Mouse (Mus musculus) stomach, embryonic 14.5 days (tissue): ENCODE data around the gene Cdk4. TPM values are rescaled to one million over a fixed set of nuclear protein-coding genes. Genes with fewer than 3 reads are reported as not detected.

ENCODE experiments used
- ATAC-seq: fragments of 200-750 bp; cut with Nextera tagmentation; 2 replicates; pipeline ENCODE4 v1.8.0; 2017; ENCODE audit warnings: low read depth, moderate TSS enrichment; ENCODE audit not compliant: insufficient number of reproducible peaks, insufficient read depth, low FRiP score
- H3K27ac ChIP-seq: fragments of 300-500 bp; sonication (generic); 2 replicates; pipeline ENCODE4 v1.5.1; 2014; ENCODE audit warnings: mild to moderate bottlenecking, low read length, moderate library complexity, mixed read lengths
- H3K27me3 ChIP-seq: fragments of 300-500 bp; sonication (generic); 2 replicates; pipeline ENCODE4 v1.6.1; 2014; ENCODE audit warnings: low read length, control low read depth, mixed read lengths; ENCODE audit not compliant: control insufficient read depth, insufficient read depth
- H3K36me3 ChIP-seq: fragments of 300-500 bp; sonication (generic); 2 replicates; pipeline ENCODE4 v1.6.1; 2014; ENCODE audit warnings: mild to moderate bottlenecking, control low read depth, low read length, moderate library complexity, mixed read lengths; ENCODE audit not compliant: control insufficient read depth, insufficient read depth
- H3K4me1 ChIP-seq: fragments of 300-500 bp; sonication (generic); 2 replicates; pipeline ENCODE4 v1.6.1; 2014; ENCODE audit warnings: low read length, control low read depth, mixed read lengths; ENCODE audit not compliant: control insufficient read depth, insufficient read depth
- H3K4me2 ChIP-seq: fragments of 300-500 bp; sonication (generic); replicated peaks from 2 replicates; pipeline ENCODE4 v1.6.1; 2014; ENCODE audit warnings: low read depth, low read length, control low read depth
- H3K4me3 ChIP-seq: fragments of 300-500 bp; sonication (generic); 2 replicates; pipeline ENCODE4 v1.5.1; 2014; ENCODE audit warnings: low read depth, low read length, control low read depth
- H3K9ac ChIP-seq: fragments of 300-500 bp; sonication (generic); replicated peaks from 2 replicates; pipeline ENCODE4 v1.6.1; 2014; ENCODE audit warnings: low read depth, mild to moderate bottlenecking, control low read depth, low read length, moderate library complexity, mixed read lengths
- H3K9me3 ChIP-seq: fragments of 300-500 bp; sonication (generic); 2 replicates; pipeline ENCODE4 v1.6.1; 2016; ENCODE audit warnings: low read depth, low read length, control low read depth; ENCODE audit not compliant: control insufficient read depth
- WGBS: fragments of 180-500 bp; shearing (Covaris S2); extraction: QIAGEN DNeasy Blood & Tissue Kit; methylation state at CpG from one replicate; pipeline ENCODE4 v1.1.7; 2014; 5-methylcytosine and 5-hydroxymethylcytosine counted together
- polyA plus RNA-seq: library from polyadenylated mRNA; unstranded; fragments of >200 nt; fragmentation: Nextera tagmentation; extraction: Ambion mirVana; gene quantifications from 2 replicates; pipeline ENCODE4 v1.2.1, GENCODE M21; 2014

Cdk4 gene
- polyA plus RNA-seq, 1 experiment from 2014 or later: 1,817 TPM

DNA sequence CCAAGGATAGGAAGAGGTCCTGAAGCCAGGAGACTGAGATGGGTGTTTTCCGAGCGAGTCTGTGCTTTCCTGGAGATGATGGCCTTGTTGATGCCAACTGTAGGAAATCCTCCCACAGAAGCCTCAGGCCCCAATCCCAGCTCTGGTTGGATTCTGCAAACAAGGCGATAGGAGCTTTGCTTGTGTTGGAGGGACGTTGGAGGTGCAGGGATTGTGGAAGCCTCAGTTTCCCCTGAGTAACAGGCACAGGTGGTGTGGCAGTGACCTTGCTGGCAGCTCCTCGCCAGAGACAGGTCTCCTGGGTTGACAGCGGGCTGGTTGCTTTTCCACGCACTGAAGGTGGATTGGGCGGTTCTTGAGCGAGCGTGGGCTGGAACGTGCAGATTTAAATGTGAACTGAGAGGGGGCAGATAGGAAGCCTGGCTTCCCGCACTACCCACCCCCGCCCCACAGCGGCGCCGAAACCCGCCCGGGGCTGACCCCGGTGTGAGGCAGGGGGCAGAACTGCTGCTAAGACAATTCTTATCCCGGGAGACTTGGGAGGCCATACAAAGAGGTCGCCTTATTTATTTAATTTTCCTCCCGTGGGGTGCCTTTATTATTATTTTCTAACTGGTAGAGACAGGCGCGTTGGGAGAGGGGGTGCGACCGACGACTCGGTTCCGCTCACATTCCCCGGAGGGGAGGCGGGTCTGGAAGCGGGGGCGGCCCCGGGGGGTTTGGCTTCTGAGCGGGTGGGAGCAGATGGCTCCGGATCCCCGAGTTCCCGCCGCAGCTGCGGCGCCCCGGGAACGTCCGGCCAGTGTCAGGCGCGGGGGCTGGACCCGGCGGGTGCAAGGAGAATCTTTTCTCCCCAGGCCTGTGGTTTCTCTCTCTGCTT is 17.8 kb downstream of the Cdk4 start:
- Histone ChIP-seq H3K9ac (no peak overlapping the region), H3K27me3 (peaks cover 40% of the 10 kb centered on the region)
- 4% methylated on average over 48 of the region's 48 CpGs for WGBS

GRCm38 (mm10) chr10:127081996-127082620 is 18.8 kb downstream of the Cdk4 start:
- Histone ChIP-seq H3K9ac (no peak overlapping the region), H3K36me3 (no peaks in the 10 kb centered on the region), H3K4me3 (no peak overlapping the region), H3K27ac (no peak overlapping the region), H3K27me3 (peaks cover 40% of the 10 kb centered on the region), H3K9me3 (no peaks in the 10 kb centered on the region), H3K4me2 (peak overlapping the region; percentile 40; the same call in 1 of the 2 replicates), H3K4me1 (peaks cover 22% of the 10 kb centered on the region)
- WGBS: 30% methylated on average over 8 of the region's 8 CpGs
- ATAC-seq: no peak

More for the DNA sequence above, 17.8 kb downstream of the Cdk4 start:
- H3K4me3 ChIP-seq: peak overlapping the region; percentile 22
- peaks cover 22% of the 10 kb centered on the region for H3K4me1 ChIP-seq
- H3K9me3 ChIP-seq: no peaks in the 10 kb centered on the region
- H3K4me2 ChIP-seq: peak overlapping the region; percentile 40
- H3K36me3 ChIP-seq: no peaks in the 10 kb centered on the region
- ATAC-seq: no peak
- H3K27ac ChIP-seq: no peak overlapping the region

- H3K27ac ChIP-seq: no peak overlapping the region
- 24% methylated on average over 8 of the region's 8 CpGs for WGBS
- no peaks in the 10 kb centered on the region for H3K9me3 ChIP-seq
- ATAC-seq: no peak
- no peak overlapping the region for H3K4me2 ChIP-seq
- peaks cover 29% of the 10 kb centered on the region for H3K27me3 ChIP-seq
- H3K36me3 ChIP-seq: no peaks in the 10 kb centered on the region
- H3K4me1 ChIP-seq: peaks cover 22% of the 10 kb centered on the region
- H3K4me3 ChIP-seq: no peak overlapping the region
- H3K9ac ChIP-seq: no peak overlapping the region
These were observed 20.1 kb downstream of the Cdk4 start for GRCm38 (mm10) chr10:127083292-127083914.

GRCm38 (mm10) chr10:127083915-127084306 is 20.6 kb downstream of the Cdk4 start:
- H3K4me1 ChIP-seq: peaks cover 22% of the 10 kb centered on the region
- no peak overlapping the region for H3K27ac ChIP-seq
- 36% methylated on average over 5 of the region's 5 CpGs for WGBS
- no peaks in the 10 kb centered on the region for H3K9me3 ChIP-seq
- H3K36me3 ChIP-seq: no peaks in the 10 kb centered on the region
- H3K27me3 ChIP-seq: peaks cover 29% of the 10 kb centered on the region
- no peak overlapping the region for H3K4me3 ChIP-seq
- no peak overlapping the region for H3K9ac ChIP-seq
- no peak overlapping the region for H3K4me2 ChIP-seq
- no peak for ATAC-seq

DNA sequence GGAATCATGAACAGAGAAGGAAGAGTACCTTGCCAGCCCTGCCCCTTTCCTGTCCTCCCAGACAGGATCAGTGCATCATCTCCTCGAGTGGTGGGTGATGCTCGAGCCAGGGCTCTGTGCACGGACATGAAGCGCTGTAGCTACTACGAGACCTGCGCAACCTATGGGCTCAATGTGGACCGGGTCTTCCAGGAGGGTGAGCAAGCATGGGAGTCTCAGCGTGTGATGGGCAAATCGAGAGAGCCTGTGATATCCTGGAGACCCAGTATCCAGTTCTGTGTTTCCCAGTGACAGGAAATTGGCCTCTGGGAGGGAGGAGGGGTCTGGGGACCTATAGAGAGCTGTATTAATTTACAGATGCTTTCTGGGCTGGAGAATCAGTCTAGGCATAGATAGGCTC is 21.7 kb downstream of the Cdk4 start:
- no peaks in the 10 kb centered on the region for H3K36me3 ChIP-seq
- 81% methylated on average over 9 of the region's 9 CpGs for WGBS
- no peaks in the 10 kb centered on the region for H3K9me3 ChIP-seq
- H3K4me2 ChIP-seq: no peak overlapping the region
- H3K9ac ChIP-seq: no peak overlapping the region
- H3K27ac ChIP-seq: no peak overlapping the region
- H3K4me1 ChIP-seq: peaks cover 13% of the 10 kb centered on the region
- H3K27me3 ChIP-seq: peaks cover 30% of the 10 kb centered on the region
- no peak overlapping the region for H3K4me3 ChIP-seq
- ATAC-seq: no peak

DNA sequence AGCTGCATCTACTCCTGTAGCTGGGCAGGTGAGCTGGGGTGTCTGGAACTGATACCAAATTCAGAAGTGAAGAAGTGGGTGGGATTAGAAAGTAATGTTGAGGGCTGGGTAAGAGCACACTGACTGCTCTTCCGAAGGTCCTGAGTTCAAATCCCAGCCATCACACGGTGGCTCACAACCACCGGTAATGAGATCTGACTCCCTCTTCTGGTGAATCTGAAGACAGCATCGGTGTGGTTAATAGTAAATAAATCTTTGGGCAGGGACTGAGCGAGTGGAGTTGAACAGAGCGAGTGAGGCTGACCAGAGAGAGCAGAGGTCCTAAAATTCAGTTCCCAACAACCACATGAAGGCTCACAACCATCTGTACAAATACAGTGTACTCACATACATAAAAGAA is 22.3 kb downstream of the Cdk4 start:
- H3K4me1 ChIP-seq: peaks cover 12% of the 10 kb centered on the region
- no peaks in the 10 kb centered on the region for H3K9me3 ChIP-seq
- 68% methylated on average over 6 of the region's 6 CpGs for WGBS
- no peak overlapping the region for H3K4me2 ChIP-seq
- no peak overlapping the region for H3K9ac ChIP-seq
- peaks cover 30% of the 10 kb centered on the region for H3K27me3 ChIP-seq
- no peak overlapping the region for H3K4me3 ChIP-seq
- no peak overlapping the region for H3K27ac ChIP-seq
- ATAC-seq: no peak
- no peaks in the 10 kb centered on the region for H3K36me3 ChIP-seq

- peak overlapping the region; percentile 19 for H3K4me3 ChIP-seq
- peaks cover 38% of the 10 kb centered on the region for H3K27me3 ChIP-seq
- peaks cover 16% of the 10 kb centered on the region for H3K4me1 ChIP-seq
- peak overlapping the region; percentile 30; the same call in 1 of the 2 replicates for H3K4me2 ChIP-seq
- no peak for ATAC-seq
- no peaks in the 10 kb centered on the region for H3K9me3 ChIP-seq
- WGBS: 6% methylated on average over 57 of the region's 57 CpGs
- H3K27ac ChIP-seq: no peak overlapping the region
- no peaks in the 10 kb centered on the region for H3K36me3 ChIP-seq
- no peak overlapping the region for H3K9ac ChIP-seq
These were observed 27.5 kb downstream of the Cdk4 start for GRCm38 (mm10) chr10:127090560-127091411.
